Mouse (Mus musculus) cerebellum, postnatal 14 days (tissue): ENCODE results near the gene Clk3.
A peak's percentile ranks its signal among the peaks of the same experiment; 100 is the strongest.

Source experiments
- DNase-seq, 2 experiments: peaks; one replicate each; pipeline ENCODE4 v3.0.0; 2021; ENCODE audit warnings: mixed read lengths in 2 of 2

The Clk3 gene

GRCm38 (mm10) chr9:57769539-57770069 is 3.9 kb upstream of the Clk3 start:
- DNase-seq: no peak

- DNase-seq: no peak
Observed at GRCm38 (mm10) chr9:57767231-57767630, 1.6 kb upstream of the Clk3 start.

- DNase-seq: no peak
Observed at GRCm38 (mm10) chr9:57766431-57766830, 771 bp upstream of the Clk3 start.

- DNase-seq: peak; percentile 94 to 96
Observed at GRCm38 (mm10) chr9:57764974-57765363, 691 bp downstream of the Clk3 start.

- DNase-seq: peak; percentile 83 to 90
Observed at GRCm38 (mm10) chr9:57764147-57764973, 1.3 kb downstream of the Clk3 start.

GRCm38 (mm10) chr9:57762563-57762991 is 3.1 kb downstream of the Clk3 start:
- peak; percentile 84 to 87 for DNase-seq

GRCm38 (mm10) chr9:57761563-57762551 is 3.8 kb downstream of the Clk3 start:
- DNase-seq: peak in 1 of 2 experiments; percentile 16

- peak; percentile 39 to 48 for DNase-seq
Observed at GRCm38 (mm10) chr9:57760416-57761146, 5.1 kb downstream of the Clk3 start.

GRCm38 (mm10) chr9:57759289-57759688 is 6.4 kb downstream of the Clk3 start:
- DNase-seq: peak; percentile 89 to 91

GRCm38 (mm10) chr9:57758528-57758927 is 7.1 kb downstream of the Clk3 start:
- peak; percentile 42 to 64 for DNase-seq

GRCm38 (mm10) chr9:57757578-57757977 is 8.1 kb downstream of the Clk3 start:
- DNase-seq: no peak

- DNase-seq: no peak
Observed at GRCm38 (mm10) chr9:57750901-57751300, 14.8 kb downstream of the Clk3 start.

GRCm38 (mm10) chr9:57748831-57749230 is 16.8 kb downstream of the Clk3 start:
- peak in 1 of 2 experiments; percentile 24 for DNase-seq

GRCm38 (mm10) chr9:57748137-57748536 is 17.5 kb downstream of the Clk3 start:
- peak; percentile 88 to 91 for DNase-seq

GRCm38 (mm10) chr9:57747067-57747466 is 18.6 kb downstream of the Clk3 start:
- no peak for DNase-seq

- DNase-seq: peak; percentile 62 to 78
Observed at GRCm38 (mm10) chr9:57744462-57745091, 21.1 kb downstream of the Clk3 start.

GRCm38 (mm10) chr9:57739863-57740262 is 25.8 kb downstream of the Clk3 start:
- no peak for DNase-seq

GRCm38 (mm10) chr9:57733606-57734005 is 32.1 kb downstream of the Clk3 start:
- DNase-seq: no peak

GRCm38 (mm10) chr9:57728312-57728711 is 37.3 kb downstream of the Clk3 start:
- peak; percentile 62 to 72 for DNase-seq

GRCm38 (mm10) chr9:57724701-57725100 is 41.0 kb downstream of the Clk3 start:
- DNase-seq: no peak

- DNase-seq: peak in 1 of 2 experiments; percentile 28
Observed at GRCm38 (mm10) chr9:57723796-57724195, 41.9 kb downstream of the Clk3 start.

GRCm38 (mm10) chr9:57723315-57723715 is 42.3 kb downstream of the Clk3 start:
- DNase-seq: peak; percentile 49 to 70
